Comparison of ENCODE assay signal across 18 mouse cellular contexts in the genomic region with DNA sequence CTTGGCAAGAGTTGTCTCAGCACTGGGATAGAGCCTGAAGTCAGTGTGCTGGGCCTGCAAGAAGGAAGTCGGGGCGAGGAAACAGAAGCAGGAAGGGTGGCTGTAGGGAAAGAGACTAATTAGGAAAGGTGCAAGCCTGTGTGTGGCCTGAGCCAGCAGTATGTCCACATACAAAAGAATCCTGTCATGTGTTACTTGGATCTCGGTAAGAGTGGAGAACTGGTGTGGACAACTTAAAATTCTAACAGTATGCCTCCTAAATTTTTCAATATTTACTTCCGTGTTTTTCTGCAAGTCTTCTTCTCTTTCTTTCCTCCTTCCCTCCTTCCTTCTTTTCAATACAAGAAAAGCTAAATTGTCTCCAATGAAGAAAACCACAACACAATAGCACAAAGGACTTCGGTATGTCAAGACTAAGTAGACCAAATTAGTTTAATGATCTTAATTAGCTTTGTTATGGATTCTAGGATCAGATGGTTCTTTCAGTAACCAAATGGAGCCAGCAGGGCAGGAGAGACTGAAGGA.
DNase-seq lines count a peak whose midpoint lies in the region; TF ChIP-seq lines count a peak whose summit lies in the region.
"Had no signal": no experiment of that assay in that cellular context is flagged by ENCODE, and none has a peak within 500 bp of the region (broad histone marks: within the 10 kb centered on the region; RNA-seq: fewer than 3 reads in every experiment).

No protein-coding gene starts in this region.

- peak; percentile 77 for DNase-seq in Muller cell, postnatal 12 days (ENCODE audit: inconsistent ontology term)
- DNase-seq in brain, embryonic 14.5 days (ENCODE audit: low read depth) = peak; percentile 11
- DNase-seq in gonadal fat pad, adult 2 months (ENCODE audit: low read depth) = peak; percentile 28
- DNase-seq in retina, postnatal 1 day = peak; percentile 87
- no peak for DNase-seq in spleen, adult 12 weeks (ENCODE audit: low spot score)
- DNase-seq in gastrocnemius, adult 2 months = no peak
- DNase-seq in kidney, postnatal 4 days = no peak
- DNase-seq: adrenal gland, adult 8-10 months; adrenal gland, postnatal 25 days; cerebellum, adult 11-12 months; cerebellum, adult 2 months; cerebellum, adult 9-10 months; cerebellum, postnatal 10 days; cerebellum, postnatal 25 days had no signal

- no peak overlapping the region for H3K4me3 ChIP-seq in gastrocnemius, adult 2 months
- H3K4me3 ChIP-seq: embryonic facial prominence, embryonic 10.5 days; embryonic facial prominence, embryonic 12.5 days; forebrain, embryonic 10.5 days; forebrain, embryonic 12.5 days had no signal

- intact Hi-C loops in gastrocnemius, adult 2 months (cut with DNase I) = no loop called here

- TF ChIP-seq POLR2A in brain, embryonic 14.5 days (IDR thresholded peaks at IDR 0.05; ENCODE audit: borderline replicate concordance, extremely low read depth, insufficient read depth, insufficient read length, poor library complexity, severe bottlenecking) = no peak

- no peak overlapping the region for H3K27ac ChIP-seq in gastrocnemius, adult 2 months
- H3K27ac ChIP-seq: embryonic facial prominence, embryonic 10.5 days; embryonic facial prominence, embryonic 12.5 days; forebrain, embryonic 10.5 days; forebrain, embryonic 12.5 days had no signal

- TF ChIP-seq CTCF in brain, embryonic 14.5 days (IDR thresholded peaks at IDR 0.05; ENCODE audit: borderline replicate concordance, extremely low read depth, insufficient read depth, insufficient read length) = no peak
- TF ChIP-seq CTCF in gastrocnemius, adult 2 months (IDR thresholded peaks at IDR 0.05) = no peak

Comparison
In these comparisons a context has a peak if more than half of its experiments do, and no peak if none do; other contexts are left out.
1. DNase-seq: peak in Muller cell, postnatal 12 days (single experiment), brain, embryonic 14.5 days (single experiment), gonadal fat pad, adult 2 months (single experiment) and retina, postnatal 1 day (single experiment); none in spleen, adult 12 weeks (single experiment), gastrocnemius, adult 2 months (single experiment) and kidney, postnatal 4 days (0 of 2).